Mouse (Mus musculus) layer of hippocampus, postnatal 14 days (tissue): ENCODE results near the gene Atf7ip. TPM values are rescaled to one million over a fixed set of nuclear protein-coding genes. Genes with fewer than 3 reads are reported as not detected.
A peak's percentile ranks its signal among the peaks of the same experiment; 100 is the strongest.

Experiments used
- DNase-seq, 2 experiments: peaks; one replicate each; pipeline ENCODE4 v3.0.0; 2021 to 2022; ENCODE audit warnings: low spot score in 2 of 2, mixed read lengths in 1 of 2
- total RNA-seq, 2 experiments: library from RNA; stranded (reverse); gene quantifications; 2 replicates each; pipeline ENCODE4 v1.2.3; 2021

Gene Atf7ip
- total RNA-seq, 2 experiments from 2014 or later, result 108 to 121 TPM

- no peak for DNase-seq
These were observed 14.4 kb downstream of the Atf7ip start for GRCm38 (mm10) chr6:136520361-136520760.

- DNase-seq, result no peak
These were observed 15.7 kb downstream of the Atf7ip start for GRCm38 (mm10) chr6:136521681-136522080.

- DNase-seq, result no peak
These were observed 16.7 kb downstream of the Atf7ip start for GRCm38 (mm10) chr6:136522658-136523057.

GRCm38 (mm10) chr6:136524751-136525150 is 18.8 kb downstream of the Atf7ip start:
- DNase-seq, result no peak

GRCm38 (mm10) chr6:136525567-136525966 is 19.6 kb downstream of the Atf7ip start:
- DNase-seq, result no peak

GRCm38 (mm10) chr6:136529156-136529555 is 23.2 kb downstream of the Atf7ip start:
- no peak for DNase-seq

GRCm38 (mm10) chr6:136531792-136532230 is 25.8 kb downstream of the Atf7ip start:
- DNase-seq, result no peak

GRCm38 (mm10) chr6:136532535-136533291 is 26.7 kb downstream of the Atf7ip start:
- peak; percentile 78 to 94 for DNase-seq

- no peak for DNase-seq
These were observed 27.8 kb downstream of the Atf7ip start for GRCm38 (mm10) chr6:136533804-136534203.

- peak in 1 of 2 experiments; percentile 3 for DNase-seq
These were observed 28.5 kb downstream of the Atf7ip start for GRCm38 (mm10) chr6:136534444-136534843.

- DNase-seq, result peak in 1 of 2 experiments; percentile 1
These were observed 29.2 kb downstream of the Atf7ip start for GRCm38 (mm10) chr6:136535176-136535575.

GRCm38 (mm10) chr6:136536121-136536520 is 30.2 kb downstream of the Atf7ip start:
- DNase-seq, result peak in 1 of 2 experiments; percentile 12

- DNase-seq, result peak in 1 of 2 experiments; percentile 4
These were observed 35.4 kb downstream of the Atf7ip start for GRCm38 (mm10) chr6:136541350-136541749.

GRCm38 (mm10) chr6:136542105-136542504 is 36.1 kb downstream of the Atf7ip start:
- peak in 1 of 2 experiments; percentile 2 for DNase-seq

GRCm38 (mm10) chr6:136543164-136543563 is 37.2 kb downstream of the Atf7ip start:
- peak in 1 of 2 experiments; percentile 67 for DNase-seq

- no peak for DNase-seq
These were observed 39.4 kb downstream of the Atf7ip start for GRCm38 (mm10) chr6:136545284-136545870.

- DNase-seq, result no peak
These were observed 40.3 kb downstream of the Atf7ip start for GRCm38 (mm10) chr6:136546286-136546685.

GRCm38 (mm10) chr6:136546987-136547386 is 41.0 kb downstream of the Atf7ip start:
- DNase-seq, result no peak

GRCm38 (mm10) chr6:136548041-136548770 is 42.2 kb downstream of the Atf7ip start:
- DNase-seq, result peak in 1 of 2 experiments; percentile 94

GRCm38 (mm10) chr6:136548796-136549195 is 42.8 kb downstream of the Atf7ip start:
- no peak for DNase-seq

- no peak for DNase-seq
These were observed 43.6 kb downstream of the Atf7ip start for GRCm38 (mm10) chr6:136549606-136550005.
